Mouse (Mus musculus) heart, embryonic 14.5 days (tissue): ENCODE data around the gene Gtf3c6. TPM values are rescaled to one million over a fixed set of nuclear protein-coding genes. Genes with fewer than 3 reads are reported as not detected.

Experiments
- ATAC-seq: fragments of 200-750 bp; cut with Nextera tagmentation; 2 replicates; pipeline ENCODE4 v1.8.0; 2017; ENCODE audit warnings: low read depth, moderate TSS enrichment; ENCODE audit not compliant: insufficient number of reproducible peaks, insufficient read depth, low FRiP score
- H3K27ac ChIP-seq, 2 experiments: fragments of 200-500 bp in 1 of 2; fragments of 300-500 bp in 1 of 2; sonication (generic) in 1 of 2; replicated peaks in 1 of 2; 2 replicates each; pipeline ENCODE4 v1.5.1; 2012 to 2014; ENCODE audit warnings: low read depth in 2 of 2, low read length in 2 of 2, control low read depth in 1 of 2, mild to moderate bottlenecking in 1 of 2, mixed read lengths in 1 of 2; ENCODE audit not compliant: control insufficient read depth in 1 of 2, insufficient read depth in 1 of 2
- H3K27me3 ChIP-seq: fragments of 300-500 bp; sonication (generic); 2 replicates; pipeline ENCODE4 v1.6.1; 2014; ENCODE audit warnings: mild to moderate bottlenecking, low read length, control low read depth; ENCODE audit not compliant: control insufficient read depth, insufficient read depth
- H3K36me3 ChIP-seq: fragments of 300-500 bp; sonication (generic); 2 replicates; pipeline ENCODE4 v1.6.1; 2014; ENCODE audit warnings: mild to moderate bottlenecking, control low read depth, low read length, mixed read lengths; ENCODE audit not compliant: control insufficient read depth, insufficient read depth
- H3K4me1 ChIP-seq, 2 experiments: fragments of 200-500 bp in 1 of 2; fragments of 300-500 bp in 1 of 2; sonication (generic) in 1 of 2; 2 replicates each; pipeline ENCODE4 v1.6.1; 2012 to 2014; ENCODE audit warnings: low read length in 2 of 2, control low read depth in 1 of 2, mixed read lengths in 1 of 2; ENCODE audit not compliant: control insufficient read depth in 2 of 2, insufficient read depth in 2 of 2
- H3K4me2 ChIP-seq: fragments of 300-500 bp; sonication (generic); 2 replicates; pipeline ENCODE4 v1.6.1; 2014; ENCODE audit warnings: mild to moderate bottlenecking, low read length
- H3K4me3 ChIP-seq, 2 experiments: fragments of 200-500 bp in 1 of 2; fragments of 300-500 bp in 1 of 2; sonication (generic) in 1 of 2; 2 replicates each; pipeline ENCODE4 v1.5.1; 2012 to 2014; ENCODE audit warnings: low read length in 2 of 2, mild to moderate bottlenecking in 2 of 2, control low read depth in 1 of 2, low read depth in 1 of 2, moderate library complexity in 1 of 2; ENCODE audit not compliant: control insufficient read depth in 1 of 2, insufficient read depth in 1 of 2
- H3K9ac ChIP-seq: fragments of 300-500 bp; sonication (generic); 2 replicates; pipeline ENCODE4 v1.6.1; 2014; ENCODE audit warnings: mild to moderate bottlenecking, low read length
- H3K9me3 ChIP-seq: fragments of 300-500 bp; sonication (generic); 2 replicates; pipeline ENCODE4 v1.6.1; 2016; ENCODE audit warnings: low read length, control low read depth; ENCODE audit not compliant: control insufficient read depth
- WGBS: fragments of 180-500 bp; shearing (Covaris S2); extraction: QIAGEN DNeasy Blood & Tissue Kit; methylation state at CpG from one replicate; pipeline ENCODE4 v1.1.7; 2014; 5-methylcytosine and 5-hydroxymethylcytosine counted together
- polyA plus RNA-seq: library from polyadenylated mRNA; unstranded; fragments of >200 nt; fragmentation: Nextera tagmentation; extraction: Ambion mirVana; gene quantifications from 2 replicates; pipeline ENCODE4 v1.2.1, GENCODE M21; 2014

Gene Gtf3c6
- polyA plus RNA-seq, 1 experiment from 2014 or later: 66.2 TPM

DNA sequence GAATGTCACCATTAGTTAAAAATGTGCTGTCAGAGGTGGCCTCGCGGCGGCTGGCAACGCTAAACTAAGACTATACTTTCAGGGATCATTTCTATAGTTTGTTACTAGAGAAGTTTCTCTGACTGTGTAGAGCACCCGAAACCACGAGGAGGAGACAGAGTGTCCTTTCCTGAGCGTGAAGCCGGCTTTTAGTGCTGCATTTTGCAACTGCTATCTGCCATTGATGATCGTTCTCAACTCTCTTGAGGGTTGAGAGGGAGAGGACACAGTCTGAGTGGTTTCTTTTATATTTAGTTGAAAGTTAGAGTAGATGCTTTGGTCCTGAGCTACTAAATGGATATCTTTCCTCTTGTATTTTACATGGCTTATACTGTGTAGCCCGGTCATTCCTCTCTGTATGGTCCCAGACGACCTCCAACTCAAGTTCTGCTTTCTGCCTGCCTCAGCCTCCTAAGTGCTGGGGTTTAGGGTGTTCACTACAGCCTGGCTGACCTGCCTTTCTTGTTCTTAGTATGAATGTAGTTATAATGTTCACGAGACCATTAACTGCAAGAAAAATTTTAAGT lies 576 bp upstream of the Gtf3c6 start:
- H3K4me1 ChIP-seq: peaks cover 4 to 20% of the 10 kb centered on the region in 2 experiments
- no peaks in the 10 kb centered on the region for H3K27me3 ChIP-seq
- H3K4me2 ChIP-seq: peak overlapping the region; percentile 91
- no peaks in the 10 kb centered on the region for H3K9me3 ChIP-seq
- H3K36me3 ChIP-seq: peaks cover 14% of the 10 kb centered on the region
- under 1% methylated on average over 12 of the region's 12 CpGs for WGBS
- peak overlapping the region; percentile 84 for H3K9ac ChIP-seq
- ATAC-seq: peak; percentile 69
- peak overlapping the region; percentile 22 to 83; a peak in 3 of 4 replicates for H3K4me3 ChIP-seq
- H3K27ac ChIP-seq: peak overlapping the region; percentile 89 to 96

DNA sequence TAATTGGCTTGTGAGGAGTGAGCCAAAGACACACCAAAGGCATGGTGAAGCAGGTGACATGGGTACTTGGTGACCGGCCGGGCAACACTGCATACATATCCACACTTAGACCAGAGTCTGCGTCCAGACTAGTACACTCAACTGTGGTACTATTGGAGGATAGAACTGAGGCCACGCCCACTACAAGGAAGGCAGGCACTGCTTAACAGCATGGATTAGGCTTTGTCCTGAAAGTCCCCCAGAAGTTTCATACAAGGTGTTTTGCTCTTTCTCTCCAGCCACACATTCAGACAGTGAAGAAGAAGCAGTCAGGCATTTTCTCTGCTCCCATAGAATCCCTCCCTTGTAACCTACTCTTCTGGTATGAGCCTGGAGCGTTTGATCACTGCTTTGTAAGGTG lies 1.2 kb downstream of the Gtf3c6 start:
- peak overlapping the region; percentile 91 for H3K4me2 ChIP-seq
- 2% methylated on average over 5 of the region's 5 CpGs for WGBS
- H3K9me3 ChIP-seq: no peaks in the 10 kb centered on the region
- peak overlapping the region; percentile 88 to 96 for H3K27ac ChIP-seq
- peaks cover 31% of the 10 kb centered on the region for H3K36me3 ChIP-seq
- no peaks in the 10 kb centered on the region for H3K27me3 ChIP-seq
- peak overlapping the region; percentile 84 for H3K9ac ChIP-seq
- ATAC-seq: peak; percentile 71
- H3K4me1 ChIP-seq: peaks cover 4 to 20% of the 10 kb centered on the region in 2 experiments
- H3K4me3 ChIP-seq: peak overlapping the region; percentile 83 to 91

DNA sequence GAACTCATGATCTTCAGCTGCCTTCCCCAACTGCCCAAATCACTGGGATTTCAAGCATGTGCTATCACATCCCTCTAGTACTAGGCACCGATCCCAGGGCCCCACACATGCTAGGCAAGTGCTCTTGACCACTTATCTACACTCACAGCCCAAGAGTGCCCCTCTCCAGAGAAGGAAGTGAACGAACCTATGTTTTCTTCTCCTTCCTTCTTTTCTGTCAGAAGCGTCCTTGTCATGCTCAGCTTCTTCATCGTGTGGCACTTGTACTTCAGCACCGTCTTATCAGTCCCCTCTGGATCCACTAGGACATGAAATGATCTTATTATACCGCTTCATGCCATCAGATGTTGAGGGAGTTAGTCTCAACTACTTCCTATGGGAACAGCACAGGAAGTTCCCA lies 6.9 kb downstream of the Gtf3c6 start:
- Histone ChIP-seq H3K27me3 (no peaks in the 10 kb centered on the region), H3K36me3 (peaks cover 72% of the 10 kb centered on the region), H3K9me3 (no peaks in the 10 kb centered on the region), H3K4me2 (no peak overlapping the region), H3K4me3 (no peak overlapping the region), H3K4me1 (peaks cover 0 to 3% of the 10 kb centered on the region in 2 experiments; a peak in 1 of 4 replicates), H3K27ac (no peak overlapping the region), H3K9ac (no peak overlapping the region)
- ATAC-seq: no peak
- whole genome bisulfite sequencing: 67% methylated on average over 6 of the region's 6 CpGs

DNA sequence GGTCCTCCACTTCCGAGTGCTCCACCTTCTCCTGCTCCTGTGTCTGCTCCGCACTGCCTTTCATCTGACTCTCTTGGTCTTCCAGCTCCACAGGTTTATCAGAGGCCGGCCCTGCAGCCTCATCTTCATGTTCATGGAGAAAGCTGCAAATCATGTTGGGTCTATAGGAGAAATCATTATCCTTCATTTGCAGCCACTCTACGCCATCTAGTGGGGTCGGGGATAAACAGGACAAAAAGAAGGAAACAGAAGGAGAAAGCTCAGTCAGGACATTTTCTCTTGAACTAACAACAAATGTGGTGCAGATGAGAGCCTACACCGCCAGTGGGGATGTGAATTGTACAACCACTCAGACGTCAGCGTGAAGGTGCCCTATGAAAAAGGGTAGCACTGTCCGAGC lies 8.3 kb downstream of the Gtf3c6 start:
- no peak overlapping the region for H3K9ac ChIP-seq
- 88% methylated on average over 9 of the region's 9 CpGs for WGBS
- H3K4me3 ChIP-seq: no peak overlapping the region
- peaks cover 68% of the 10 kb centered on the region for H3K36me3 ChIP-seq
- no peaks in the 10 kb centered on the region for H3K27me3 ChIP-seq
- H3K4me1 ChIP-seq: peaks cover 0 to 3% of the 10 kb centered on the region in 2 experiments; a peak in 1 of 4 replicates
- ATAC-seq: no peak
- H3K4me2 ChIP-seq: no peak overlapping the region
- H3K9me3 ChIP-seq: no peaks in the 10 kb centered on the region
- H3K27ac ChIP-seq: no peak overlapping the region

DNA sequence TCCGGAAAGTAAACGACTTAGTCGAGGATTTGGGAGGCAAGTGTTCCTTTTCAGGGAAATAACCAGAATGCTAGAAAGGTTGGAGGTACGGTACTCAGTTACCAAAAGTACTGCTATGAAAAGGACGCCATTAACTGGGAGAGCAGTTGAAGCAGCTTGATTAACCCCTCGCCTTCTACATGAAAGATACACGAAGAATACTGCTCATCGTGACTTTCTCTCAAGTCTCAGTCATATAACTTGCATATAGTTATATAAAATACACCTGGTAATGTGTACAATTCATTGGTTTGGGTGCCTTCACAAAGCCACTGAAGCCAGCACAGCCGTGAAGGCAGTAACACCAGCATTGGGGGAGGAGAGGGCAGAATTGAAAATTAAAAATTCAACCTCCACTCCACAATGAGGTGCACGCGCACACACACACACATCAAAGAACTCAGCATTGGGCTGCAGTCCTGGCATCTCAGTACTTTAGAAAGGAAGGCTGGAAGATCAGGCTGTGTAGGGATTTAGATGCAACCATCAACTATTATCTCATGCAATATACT lies 10.7 kb downstream of the Gtf3c6 start:
- H3K4me2 ChIP-seq: peak overlapping the region; percentile 88
- H3K4me3 ChIP-seq: peak overlapping the region; percentile 71 to 88
- peak overlapping the region in 1 of 2 experiments; percentile 67; a peak in 1 of 4 replicates for H3K27ac ChIP-seq
- H3K9ac ChIP-seq: peak overlapping the region; percentile 79; the same call in 1 of the 2 replicates
- H3K27me3 ChIP-seq: no peaks in the 10 kb centered on the region
- H3K9me3 ChIP-seq: no peaks in the 10 kb centered on the region
- no peak for ATAC-seq
- H3K36me3 ChIP-seq: peaks cover 68% of the 10 kb centered on the region
- peaks cover 0 to 3% of the 10 kb centered on the region in 2 experiments; a peak in 1 of 4 replicates for H3K4me1 ChIP-seq
- WGBS: 34% methylated on average over 11 of the region's 11 CpGs

DNA sequence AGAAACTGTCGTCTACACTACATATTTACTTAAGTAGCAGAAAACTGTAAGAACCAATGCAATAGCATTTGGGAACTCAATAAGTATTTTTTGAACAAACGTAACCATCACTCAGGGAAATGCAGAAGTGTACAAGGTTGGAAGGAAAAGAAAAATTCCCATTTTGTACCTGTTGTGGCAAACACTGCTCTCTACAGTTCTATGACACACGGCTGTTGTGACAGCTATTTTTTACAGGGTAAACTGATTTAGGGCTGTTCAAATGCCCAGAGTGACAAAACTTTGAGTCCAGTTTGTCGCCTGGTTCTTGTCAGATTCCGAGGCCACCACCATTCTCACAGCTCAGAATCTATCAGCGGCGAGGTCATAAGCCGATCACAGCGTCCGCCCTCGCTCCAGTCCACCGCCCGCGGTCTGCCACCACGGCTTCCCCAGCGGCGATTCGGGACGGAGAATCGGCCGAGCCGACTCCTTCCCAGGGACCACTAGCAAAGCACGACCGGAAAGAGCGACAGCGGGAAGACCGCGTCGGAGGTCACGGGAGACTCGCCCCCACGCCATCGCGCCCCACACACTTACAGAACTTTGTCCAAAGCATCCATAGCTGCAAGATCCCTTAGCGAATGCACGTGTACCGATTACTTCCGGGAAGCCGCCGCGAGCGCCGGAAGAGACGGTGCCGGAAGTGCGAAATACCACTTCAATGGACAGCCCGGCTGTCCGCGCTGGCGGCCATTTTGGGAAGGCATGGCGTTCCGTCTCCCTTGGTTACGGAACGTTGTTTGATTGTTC lies 11.3 kb downstream of the Gtf3c6 start, which contains the start of gene Rpf2:
Gene Rpf2 (minus strand): TSS at position 663 of the 792 bp plus-strand sequence.
- Histone ChIP-seq H3K27ac (peak within 1 kb of the TSS; percentile 46 to 67), H3K4me2 (peak within 1 kb of the TSS; percentile 88), H3K4me3 (peak within 1 kb of the TSS; percentile 71 to 88), H3K27me3 (no peaks in the 10 kb centered on the region), H3K9me3 (no peaks in the 10 kb centered on the region), H3K4me1 (peaks cover 0 to 3% of the 10 kb centered on the region in 2 experiments; a peak in 1 of 4 replicates), H3K36me3 (peaks cover 67% of the 10 kb centered on the region), H3K9ac (peak within 1 kb of the TSS; percentile 79)
- ATAC-seq: peak; percentile 80; the same call in 1 of the 2 replicates
- under 1% methylated on average over 54 of the region's 54 CpGs for WGBS

DNA sequence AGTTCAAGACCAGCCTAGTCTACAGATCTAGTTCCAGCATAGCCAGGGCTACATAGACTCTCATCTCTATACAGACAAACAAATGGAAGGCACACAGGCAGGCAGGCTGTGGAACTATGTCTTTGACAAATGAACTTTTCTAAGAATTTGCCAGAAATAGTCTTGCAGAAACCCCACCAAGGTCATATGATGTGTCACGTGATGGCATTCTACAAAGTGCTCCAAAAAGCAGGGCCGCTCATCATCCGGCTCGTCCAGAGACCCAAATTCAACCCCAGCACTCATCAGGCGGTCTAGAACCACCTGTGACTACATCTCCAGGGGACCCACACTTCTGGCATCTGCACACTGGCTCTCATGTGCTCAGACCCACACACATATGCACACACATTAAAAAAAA lies 20.1 kb downstream of the Gtf3c6 start:
- no peak overlapping the region for H3K9ac ChIP-seq
- H3K27ac ChIP-seq: no peak overlapping the region
- H3K27me3 ChIP-seq: no peaks in the 10 kb centered on the region
- whole genome bisulfite sequencing: 93% methylated on average over 5 of the region's 5 CpGs
- H3K4me2 ChIP-seq: no peak overlapping the region
- no peak for ATAC-seq
- H3K9me3 ChIP-seq: no peaks in the 10 kb centered on the region
- H3K4me1 ChIP-seq: no peaks in the 10 kb centered on the region
- peaks cover 69% of the 10 kb centered on the region for H3K36me3 ChIP-seq
- no peak overlapping the region for H3K4me3 ChIP-seq
